Mouse (Mus musculus): ENCODE measurements around the gene Csnk1g1.

Csnk1g1 gene

DNA sequence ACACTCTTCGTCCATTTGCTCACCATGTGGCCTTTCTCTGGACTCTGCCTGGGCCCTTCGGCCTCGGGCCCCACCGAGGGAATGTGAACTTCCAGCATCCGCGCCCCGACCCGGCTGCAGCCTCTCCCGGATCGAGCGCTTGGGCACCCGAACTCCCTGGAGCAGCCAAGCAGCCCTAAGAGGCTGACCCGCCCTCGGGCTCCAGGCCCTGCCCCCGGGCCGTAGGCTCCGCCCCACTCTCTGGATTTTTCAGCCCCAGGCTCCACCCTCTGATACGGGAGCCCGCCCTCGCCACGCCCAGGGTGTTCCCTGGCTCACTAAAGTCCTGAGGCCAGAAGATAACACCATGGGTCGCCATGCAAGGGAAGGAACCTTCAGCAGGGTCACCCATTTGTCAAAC, 160.9 kb downstream of the Csnk1g1 start, which contains the start of gene Snx22:
Gene Snx22 (minus strand): TSS at position 137 of the 400 bp plus-strand sequence.
- peak; percentile 86 for DNase-seq

DNA sequence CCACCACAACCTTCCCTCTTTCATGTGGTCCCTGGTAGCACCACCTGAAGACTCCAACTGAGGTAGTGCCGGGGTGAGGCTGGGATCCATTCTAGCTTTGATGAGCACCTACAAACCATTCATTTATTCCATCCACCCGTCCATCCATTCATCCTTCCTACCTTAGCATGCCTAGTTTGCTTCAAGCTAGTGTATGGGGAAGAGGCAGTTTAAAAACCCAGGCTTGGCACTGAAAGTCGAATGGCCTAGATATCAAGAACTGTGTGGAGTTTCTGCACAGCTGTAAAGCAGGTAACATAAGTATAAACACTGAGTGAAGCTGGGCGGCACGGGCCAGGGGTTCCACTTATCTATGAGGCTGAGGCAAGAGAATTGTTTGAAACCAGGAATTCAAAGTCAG, 161.4 kb downstream of the Csnk1g1 start:
- no peak for DNase-seq

DNA sequence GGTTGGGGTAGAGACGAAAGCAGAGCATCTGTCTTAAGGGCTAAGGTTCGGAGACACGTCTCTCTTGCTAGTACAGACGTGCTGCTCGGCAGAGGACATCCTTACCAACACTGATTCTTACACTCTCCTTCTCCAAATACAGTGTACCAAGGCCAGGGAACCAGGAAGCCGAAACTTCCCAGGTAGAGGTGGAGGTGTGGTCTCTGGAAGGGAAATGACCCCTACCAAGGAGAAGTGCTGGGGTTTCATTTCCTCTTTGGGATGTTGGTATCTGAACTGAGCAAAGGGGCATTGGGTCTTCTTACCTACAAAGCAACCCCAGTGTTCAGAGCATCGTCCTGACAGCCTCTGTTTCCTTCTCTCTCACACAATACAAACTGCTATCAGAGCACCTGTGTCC, 164.0 kb downstream of the Csnk1g1 start:
- DNase-seq: no peak

DNA sequence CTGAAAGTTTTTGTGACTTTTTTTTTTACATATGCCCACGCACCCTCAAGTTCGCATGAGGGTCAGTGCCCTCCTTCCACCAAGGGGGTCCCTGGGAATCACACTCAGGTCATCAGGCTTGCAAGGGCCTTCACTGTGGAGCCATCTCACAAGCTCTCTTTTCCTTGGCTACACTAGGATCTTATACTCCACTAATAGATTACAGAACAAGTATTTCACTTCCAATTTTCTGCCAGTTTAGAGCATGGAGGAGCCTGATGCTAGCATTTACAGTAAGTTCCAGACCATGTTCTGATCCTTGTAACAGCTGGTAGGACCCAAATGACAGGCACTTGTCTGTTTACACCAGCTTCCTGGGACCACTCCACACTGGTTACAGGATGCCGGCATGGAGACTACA, 169.3 kb downstream of the Csnk1g1 start:
- no peak for DNase-seq

DNA sequence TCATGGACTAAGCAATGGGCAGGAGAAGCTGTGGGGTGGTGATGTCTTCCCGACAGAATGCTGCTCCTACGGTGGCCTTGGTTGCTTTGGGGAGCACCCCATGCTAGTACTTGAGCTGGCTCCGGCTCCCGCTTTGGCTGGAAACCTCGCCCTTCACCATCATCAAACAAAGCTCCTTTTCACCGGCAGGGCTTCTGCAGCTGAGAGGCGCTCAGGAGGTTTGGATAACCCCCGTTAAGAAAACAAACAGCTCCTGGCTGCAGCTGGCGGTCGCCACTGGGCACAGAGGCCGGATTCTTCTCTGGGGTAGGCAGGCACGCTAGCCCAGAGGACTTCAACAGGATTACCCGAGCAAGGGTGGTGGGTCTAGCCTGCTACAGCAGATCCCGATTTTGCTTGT, 169.8 kb downstream of the Csnk1g1 start:
- DNase-seq: no peak

DNA sequence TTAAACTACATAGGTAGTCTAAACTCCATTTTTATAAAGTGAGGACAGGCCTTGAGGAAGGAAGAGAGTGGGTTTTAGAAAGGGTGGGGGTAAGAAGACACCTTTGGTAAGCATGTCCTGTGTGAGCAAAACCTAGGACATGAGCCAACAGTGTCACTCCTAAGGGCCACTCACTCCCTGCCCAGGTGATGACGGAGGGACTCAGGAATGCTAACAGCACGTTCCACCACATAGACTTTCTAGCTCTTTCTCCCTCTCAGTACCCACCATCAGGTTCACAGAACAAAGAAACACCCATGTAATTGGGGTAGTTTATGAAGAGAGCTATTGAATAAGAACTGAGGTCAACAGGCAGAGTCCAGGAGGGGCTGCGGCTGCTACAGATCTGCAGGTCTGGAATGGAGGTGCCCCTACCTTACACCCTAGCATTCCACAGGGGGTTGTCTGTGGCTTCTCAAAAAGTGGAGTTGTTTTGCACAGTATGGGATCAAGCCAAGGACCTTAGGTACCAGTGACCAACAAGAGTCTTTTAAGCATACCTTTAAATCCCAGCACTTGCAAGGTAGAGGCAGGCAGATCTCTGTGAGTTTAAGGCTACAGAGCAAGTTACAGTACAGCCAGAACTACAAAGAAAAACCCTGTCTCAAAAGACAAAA, 172.2 kb downstream of the Csnk1g1 start:
- peak; percentile 46 for DNase-seq

DNA sequence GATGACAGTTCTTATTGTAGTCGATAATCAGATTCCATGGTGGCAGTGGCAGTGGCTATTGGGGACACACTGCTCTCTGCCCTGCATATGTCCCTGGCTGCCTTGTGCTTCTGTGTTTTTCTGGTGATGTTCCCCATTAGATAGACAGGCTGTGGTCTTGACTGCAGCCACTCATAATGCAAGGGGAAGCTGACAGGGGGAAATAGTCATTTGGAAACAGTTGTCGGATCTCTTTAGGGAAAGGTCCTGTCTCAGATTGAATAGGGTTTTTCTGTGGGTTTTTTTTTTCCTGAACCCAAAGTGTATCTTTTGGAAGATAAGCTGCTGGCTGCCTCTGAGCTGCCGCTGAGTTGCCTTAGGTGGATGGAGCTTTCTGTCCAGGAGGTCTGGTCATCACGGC, 173.3 kb downstream of the Csnk1g1 start:
- no peak for DNase-seq

DNA sequence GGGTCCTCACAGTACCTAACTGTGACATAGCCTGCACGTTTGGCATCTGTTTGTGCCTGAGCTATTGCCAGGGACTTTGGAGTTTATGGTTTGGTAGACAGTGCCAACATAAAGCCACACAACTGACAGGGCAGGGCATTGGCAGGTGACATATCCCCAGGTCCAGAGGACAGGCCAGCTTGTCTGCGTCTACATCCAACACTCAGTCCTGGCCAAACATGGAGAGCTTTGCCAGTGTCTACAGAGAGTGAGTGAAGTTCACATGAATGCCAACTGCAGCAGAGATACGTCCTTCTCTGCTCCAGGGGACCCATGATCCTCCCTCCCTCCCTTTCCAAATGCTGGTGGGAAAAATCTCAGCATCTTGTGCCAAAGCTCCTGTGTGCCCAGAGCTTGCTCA, 175.4 kb downstream of the Csnk1g1 start:
- no peak for DNase-seq

DNA sequence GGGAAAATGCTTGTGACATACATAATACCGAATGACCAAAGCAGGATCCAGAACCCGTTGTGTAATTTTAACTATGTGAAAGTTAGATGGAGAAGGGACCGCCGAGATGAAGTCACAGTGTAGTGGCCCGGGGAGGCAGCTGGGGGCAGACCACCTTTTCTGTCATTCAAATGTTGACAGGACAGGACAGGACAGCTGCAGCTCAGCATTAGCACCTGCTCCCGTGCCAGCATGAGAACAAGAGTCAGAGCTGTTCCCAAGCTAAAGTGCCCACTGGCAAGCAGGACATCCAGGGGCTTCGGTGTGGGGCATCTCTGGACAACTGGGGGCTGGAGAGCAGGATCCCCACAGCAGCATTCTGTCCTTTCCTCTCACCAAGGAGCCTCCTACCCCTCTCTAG, 178.3 kb downstream of the Csnk1g1 start:
- no peak for DNase-seq

DNA sequence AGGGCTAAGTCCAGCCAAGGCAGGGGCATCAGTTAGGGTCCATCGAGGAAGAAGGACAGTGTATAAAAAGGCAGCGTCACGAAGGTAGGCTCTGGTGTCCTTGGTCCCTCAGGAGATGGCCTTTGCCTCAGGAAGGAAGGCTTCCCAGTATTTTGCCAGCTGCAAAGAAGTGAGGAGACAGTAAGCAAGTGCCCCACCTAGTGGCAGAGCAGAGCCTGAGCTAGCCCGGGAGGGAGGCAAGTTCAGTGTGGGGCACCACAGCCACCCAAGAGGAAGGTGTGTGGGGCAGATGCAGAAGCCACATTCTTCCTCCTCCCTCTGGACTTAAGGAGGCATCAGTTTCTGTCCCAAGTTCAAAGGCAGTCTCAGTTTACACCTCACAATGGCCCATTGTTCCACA, 179.7 kb downstream of the Csnk1g1 start:
- peak; percentile 67 for DNase-seq

DNA sequence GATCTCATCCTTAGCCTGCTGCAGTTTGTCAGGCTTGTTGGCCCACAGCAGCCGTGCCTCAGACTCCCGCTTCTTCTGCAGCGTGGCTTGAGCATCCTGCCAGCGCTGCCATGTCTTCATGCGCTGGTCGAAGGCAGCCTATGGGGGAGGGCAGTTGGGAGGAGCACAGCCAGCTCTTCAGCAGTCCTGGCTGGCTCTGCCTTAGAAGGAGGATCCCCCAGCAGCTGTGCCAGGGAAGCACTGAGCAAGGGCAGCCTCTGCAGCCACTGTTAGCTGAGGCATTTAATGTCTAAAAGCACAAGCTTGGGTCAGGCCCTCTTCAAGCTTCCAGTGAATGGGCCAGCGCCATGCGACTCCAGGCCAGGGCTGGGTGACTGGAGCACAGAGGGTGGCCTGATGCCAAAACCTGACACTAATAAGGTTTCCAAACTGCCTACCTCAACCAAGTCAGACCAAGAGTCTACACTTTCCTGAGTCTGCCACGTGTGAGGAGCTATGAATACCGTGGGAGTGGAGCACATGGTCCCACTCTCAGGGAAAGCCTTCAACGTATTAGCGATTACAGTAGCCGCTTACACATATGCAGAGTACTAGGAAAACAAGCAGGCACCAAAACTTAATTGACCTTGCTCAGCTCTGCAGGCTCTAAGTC, 182.0 kb downstream of the Csnk1g1 start:
- no peak for DNase-seq

DNA sequence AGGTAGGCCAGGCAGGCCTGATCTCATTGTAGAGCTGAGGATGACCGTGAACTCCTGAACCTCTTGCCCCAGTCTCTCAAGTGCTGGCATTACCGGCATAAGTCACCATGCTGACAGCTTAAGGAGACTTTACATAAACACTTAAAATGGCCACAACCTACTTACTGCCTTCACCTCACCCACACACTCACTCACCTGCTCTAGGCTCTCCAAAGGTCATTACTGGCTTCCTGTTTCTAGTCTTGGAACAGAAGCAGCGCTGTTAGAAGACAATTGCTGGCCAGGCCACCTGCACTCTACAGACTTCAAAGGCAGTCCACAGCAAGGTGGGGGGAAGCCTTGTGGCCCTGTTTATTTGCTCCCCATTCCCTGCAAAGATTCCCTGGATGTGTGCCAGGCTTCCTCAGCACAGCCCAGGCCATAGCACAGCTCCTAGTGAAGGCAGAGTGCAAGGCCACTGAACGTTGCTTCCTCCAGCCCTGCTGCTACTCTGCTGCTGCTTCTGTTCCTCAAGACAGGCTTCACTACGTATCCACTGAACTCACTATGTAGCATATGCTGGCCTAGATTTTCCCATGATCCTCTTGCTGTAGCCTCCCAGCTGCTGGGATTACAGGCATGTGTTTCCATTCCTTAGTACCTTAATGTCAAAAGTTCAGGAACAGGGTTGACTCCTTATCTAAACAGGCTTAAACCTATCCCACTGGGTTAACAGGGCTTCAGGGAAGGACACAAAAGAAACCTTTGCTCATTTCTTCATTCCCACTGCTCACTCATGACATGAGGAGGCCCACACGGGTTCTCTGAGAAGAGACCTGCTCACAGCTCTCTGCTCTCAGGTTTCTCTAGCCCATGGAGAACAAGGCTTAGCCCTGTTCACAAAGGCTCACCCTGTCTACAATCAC, 182.9 kb downstream of the Csnk1g1 start:
- peak; percentile 53 for DNase-seq

DNA sequence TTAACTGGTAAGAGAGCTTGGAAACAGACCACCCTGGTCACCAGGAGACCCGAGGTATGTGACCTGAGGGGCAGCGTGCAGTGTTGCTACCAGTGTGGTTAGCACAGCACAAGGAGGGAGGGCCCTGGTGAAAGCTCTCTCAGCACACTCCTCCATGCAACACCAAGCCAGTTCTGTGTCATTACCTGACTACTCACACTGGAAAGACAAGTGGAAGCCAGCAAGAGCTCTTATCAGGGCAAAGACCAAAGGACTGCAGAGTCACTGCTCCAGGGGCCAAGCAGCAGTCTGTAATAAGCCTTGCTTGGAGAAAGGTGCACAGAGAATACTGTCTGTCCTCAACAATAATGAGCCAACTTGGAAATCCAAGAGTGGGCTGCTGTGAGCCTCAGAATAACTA, 183.9 kb downstream of the Csnk1g1 start:
- DNase-seq: peak; percentile 15
